Mouse (Mus musculus): ENCODE results near the gene Tjp1. TPM values are rescaled to one million over a fixed set of nuclear protein-coding genes. Genes with fewer than 3 reads are reported as not detected.

Gene Tjp1
- total RNA-seq, 1 experiment = 39.3 TPM

DNA sequence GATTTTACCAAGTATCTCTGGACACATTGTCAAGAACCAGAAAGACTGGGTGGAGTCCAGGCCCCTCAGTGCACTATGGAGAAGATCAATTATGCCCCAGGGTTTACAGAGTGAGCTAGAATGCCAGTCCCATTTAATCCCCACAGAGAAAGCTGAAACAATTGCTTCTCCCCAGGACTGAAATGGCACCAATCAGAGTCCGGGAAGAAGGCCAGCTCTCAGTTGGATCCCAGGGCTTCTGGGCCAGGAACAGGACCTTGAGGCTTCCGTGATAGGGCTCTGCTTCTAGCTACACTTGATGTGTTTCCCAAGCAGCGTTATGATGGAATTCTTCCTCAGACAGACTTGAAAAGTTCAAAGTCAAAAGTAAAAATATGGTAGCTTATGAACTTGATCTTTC lies 18.2 kb downstream of the Tjp1 start:
- in situ Hi-C loops (cut with MboI; ENCODE audit: low sequenced_read_pairs in 2 of 2, unreplicated experiment in 2 of 2) = loop anchor here in 1 of 2 experiments (25.0 kb wide), 1 partner anchor 172 kb away; no protein-coding TSS in a partner anchor
- Histone ChIP-seq H3K4me1 (ENCODE audit: control insufficient read depth in 2 of 2, insufficient read depth in 2 of 2, low read length in 2 of 2, poor library complexity in 1 of 2) (no peaks in the 10 kb centered on the region), H3K36me3 (ENCODE audit: control insufficient read depth, insufficient read depth, low read length, poor library complexity, severe bottlenecking) (no peaks in the 10 kb centered on the region), H3K27ac (ENCODE audit: insufficient read depth, low read depth, low read length, poor library complexity, severe bottlenecking) (no peak overlapping the region), H3K4me3 (ENCODE audit: insufficient read depth in 1 of 2, low read depth in 1 of 2, low read length in 2 of 2, poor library complexity in 1 of 2, severe bottlenecking in 1 of 2) (no peak overlapping the region), H3K9ac (ENCODE audit: insufficient read depth, low read depth, low read length, poor library complexity, severe bottlenecking) (no peak overlapping the region), H3K9me3 (ENCODE audit: control insufficient read depth, insufficient read depth, low read depth, low read length) (no peaks in the 10 kb centered on the region)
- DNase-seq (ENCODE audit: low read depth, low spot score) = no peak
- TF ChIP-seq HCFC1 (IDR thresholded peaks at IDR 0.05; ENCODE audit: borderline replicate concordance, insufficient read depth, low read length) (no peak), MAFK (IDR thresholded peaks at IDR 0.05; ENCODE audit: insufficient read depth, low read depth, low read length) (no peak), ZC3H11A (IDR thresholded peaks at IDR 0.05; ENCODE audit: borderline replicate concordance, low read depth, low read length) (no peak), ZNF384 (IDR thresholded peaks at IDR 0.05; ENCODE audit: low read depth, low read length) (no peak)

DNA sequence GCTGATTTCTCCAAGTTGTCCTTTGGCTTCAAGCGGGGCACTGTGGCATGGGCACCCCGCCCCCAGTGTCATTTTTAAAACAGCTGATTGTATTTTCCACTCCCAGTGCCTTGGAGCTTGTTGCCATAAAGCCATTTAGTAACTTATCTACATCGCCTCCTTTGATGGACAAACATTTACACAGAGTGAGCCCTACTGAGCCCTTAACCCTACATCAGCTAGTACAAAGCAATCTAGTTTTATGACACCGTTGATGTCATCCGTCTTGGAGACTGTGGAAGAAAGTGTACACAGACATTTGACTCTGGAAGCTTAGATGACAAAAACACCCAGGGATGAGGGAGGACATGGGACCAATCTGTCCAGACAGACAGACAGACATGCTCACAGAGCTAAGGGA lies 20.2 kb downstream of the Tjp1 start:
- no peak for TF ChIP-seq HCFC1 (IDR thresholded peaks at IDR 0.05; ENCODE audit: borderline replicate concordance, insufficient read depth, low read length)
- TF ChIP-seq ZC3H11A (IDR thresholded peaks at IDR 0.05; ENCODE audit: borderline replicate concordance, low read depth, low read length) = no peak
- no peak for TF ChIP-seq MAFK (IDR thresholded peaks at IDR 0.05; ENCODE audit: insufficient read depth, low read depth, low read length)
- no peak for TF ChIP-seq ZNF384 (IDR thresholded peaks at IDR 0.05; ENCODE audit: low read depth, low read length)
- no peak for TF ChIP-seq CHD2 (IDR thresholded peaks at IDR 0.05; ENCODE audit: low read depth, low read length)
- in situ Hi-C loops (cut with MboI; ENCODE audit: low sequenced_read_pairs in 2 of 2, unreplicated experiment in 2 of 2) = loop anchor here in 1 of 2 experiments (25.0 kb wide), 1 partner anchor 170 kb away; no protein-coding TSS in a partner anchor
- H3K9me3 ChIP-seq (ENCODE audit: control insufficient read depth, insufficient read depth, low read depth, low read length) = no peaks in the 10 kb centered on the region
- no peaks in the 10 kb centered on the region for H3K36me3 ChIP-seq (ENCODE audit: control insufficient read depth, insufficient read depth, low read length, poor library complexity, severe bottlenecking)
- DNase-seq (ENCODE audit: low read depth, low spot score) = no peak
- H3K27ac ChIP-seq (ENCODE audit: insufficient read depth, low read depth, low read length, poor library complexity, severe bottlenecking) = no peak overlapping the region
- H3K4me3 ChIP-seq (ENCODE audit: insufficient read depth in 1 of 2, low read depth in 1 of 2, low read length in 2 of 2, poor library complexity in 1 of 2, severe bottlenecking in 1 of 2) = no peak overlapping the region
- no peak overlapping the region for H3K9ac ChIP-seq (ENCODE audit: insufficient read depth, low read depth, low read length, poor library complexity, severe bottlenecking)
- H3K4me1 ChIP-seq (ENCODE audit: control insufficient read depth in 2 of 2, insufficient read depth in 2 of 2, low read length in 2 of 2, poor library complexity in 1 of 2) = no peaks in the 10 kb centered on the region

DNA sequence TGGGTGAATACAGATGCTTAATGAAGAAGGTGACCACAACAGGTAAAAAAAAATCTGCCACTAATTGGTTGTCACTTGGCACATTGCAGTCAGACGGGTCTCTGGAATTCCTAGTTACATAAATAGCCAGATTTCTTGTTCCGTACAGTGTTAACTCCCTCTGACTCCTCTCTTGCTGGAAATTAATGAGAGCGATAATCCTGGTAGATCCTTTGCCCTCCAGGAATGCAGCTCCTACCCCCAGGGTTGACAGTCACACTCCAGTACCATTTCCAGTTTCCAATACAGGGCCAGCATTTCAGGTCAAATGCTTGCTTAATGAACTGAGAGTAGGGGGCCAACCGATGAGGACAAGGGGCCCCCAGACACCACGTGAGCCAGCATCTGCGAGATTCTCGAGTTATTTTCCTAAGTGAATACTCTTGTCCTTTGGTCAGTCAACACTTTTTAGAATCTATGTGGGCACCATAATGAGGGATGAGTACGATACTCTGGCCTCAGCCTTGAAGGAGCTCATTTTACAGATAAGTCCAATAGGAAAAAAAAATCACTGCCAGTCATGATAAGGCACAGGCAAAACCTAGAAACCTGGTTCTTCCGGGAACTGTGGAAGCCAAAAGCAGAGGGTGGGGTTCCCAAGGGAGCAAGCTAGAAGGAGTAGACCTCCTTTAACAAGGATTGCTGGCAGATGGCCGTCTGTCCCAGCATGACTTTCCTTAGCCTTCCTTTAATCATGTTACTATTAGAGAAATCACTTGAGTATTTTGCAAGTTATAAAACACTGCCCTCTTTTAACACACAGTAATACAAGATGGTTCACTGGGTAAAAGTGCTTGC lies 24.9 kb downstream of the Tjp1 start:
- no peak overlapping the region for H3K9ac ChIP-seq (ENCODE audit: insufficient read depth, low read depth, low read length, poor library complexity, severe bottlenecking)
- H3K9me3 ChIP-seq (ENCODE audit: control insufficient read depth, insufficient read depth, low read depth, low read length) = no peaks in the 10 kb centered on the region
- in situ Hi-C loops (cut with MboI; ENCODE audit: low sequenced_read_pairs in 2 of 2, unreplicated experiment in 2 of 2) = loop anchor here in 1 of 2 experiments (25.0 kb wide), 1 partner anchor 165 kb away; no protein-coding TSS in a partner anchor
- H3K4me3 ChIP-seq (ENCODE audit: insufficient read depth in 1 of 2, low read depth in 1 of 2, low read length in 2 of 2, poor library complexity in 1 of 2, severe bottlenecking in 1 of 2) = no peak overlapping the region
- no peaks in the 10 kb centered on the region for H3K36me3 ChIP-seq (ENCODE audit: control insufficient read depth, insufficient read depth, low read length, poor library complexity, severe bottlenecking)
- DNase-seq (ENCODE audit: low read depth, low spot score) = no peak
- no peak overlapping the region for H3K27ac ChIP-seq (ENCODE audit: insufficient read depth, low read depth, low read length, poor library complexity, severe bottlenecking)
- TF ChIP-seq HCFC1 (IDR thresholded peaks at IDR 0.05; ENCODE audit: borderline replicate concordance, insufficient read depth, low read length) = no peak
- TF ChIP-seq ZC3H11A (IDR thresholded peaks at IDR 0.05; ENCODE audit: borderline replicate concordance, low read depth, low read length) = no peak
- no peak for TF ChIP-seq CHD2 (IDR thresholded peaks at IDR 0.05; ENCODE audit: low read depth, low read length)
- no peak for TF ChIP-seq MAFK (IDR thresholded peaks at IDR 0.05; ENCODE audit: insufficient read depth, low read depth, low read length)
- TF ChIP-seq ZNF384 (IDR thresholded peaks at IDR 0.05; ENCODE audit: low read depth, low read length) = no peak
- no peaks in the 10 kb centered on the region for H3K4me1 ChIP-seq (ENCODE audit: control insufficient read depth in 2 of 2, insufficient read depth in 2 of 2, low read length in 2 of 2, poor library complexity in 1 of 2)

DNA sequence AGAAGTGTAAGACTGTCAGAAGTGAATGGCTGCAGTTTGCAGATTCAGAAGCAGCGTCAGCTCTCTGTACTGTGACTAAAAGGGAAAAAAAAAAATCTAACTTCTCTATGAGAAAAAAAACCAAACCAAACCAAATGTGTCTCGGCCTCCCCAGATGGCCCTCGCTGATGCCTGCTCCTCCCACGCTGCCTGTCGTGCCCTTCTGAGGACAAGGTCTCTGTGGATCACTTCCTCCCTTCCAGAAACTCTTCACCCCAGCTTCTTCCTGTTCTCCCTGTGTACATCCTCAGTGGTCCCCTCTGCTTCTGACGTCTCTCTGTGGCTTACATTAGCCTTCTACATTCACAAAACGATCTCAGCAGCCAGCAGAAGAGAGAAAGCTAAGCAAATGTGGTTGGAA lies 26.8 kb downstream of the Tjp1 start:
- Histone ChIP-seq H3K4me3 (ENCODE audit: insufficient read depth in 1 of 2, low read depth in 1 of 2, low read length in 2 of 2, poor library complexity in 1 of 2, severe bottlenecking in 1 of 2) (no peak overlapping the region), H3K27ac (ENCODE audit: insufficient read depth, low read depth, low read length, poor library complexity, severe bottlenecking) (no peak overlapping the region), H3K4me1 (ENCODE audit: control insufficient read depth in 2 of 2, insufficient read depth in 2 of 2, low read length in 2 of 2, poor library complexity in 1 of 2) (no peaks in the 10 kb centered on the region), H3K9me3 (ENCODE audit: control insufficient read depth, insufficient read depth, low read depth, low read length) (no peaks in the 10 kb centered on the region), H3K9ac (ENCODE audit: insufficient read depth, low read depth, low read length, poor library complexity, severe bottlenecking) (no peak overlapping the region), H3K36me3 (ENCODE audit: control insufficient read depth, insufficient read depth, low read length, poor library complexity, severe bottlenecking) (no peaks in the 10 kb centered on the region)
- in situ Hi-C loops (cut with MboI; ENCODE audit: low sequenced_read_pairs in 2 of 2, unreplicated experiment in 2 of 2) = loop anchor here in 1 of 2 experiments (25.0 kb wide), 1 partner anchor 163 kb away; no protein-coding TSS in a partner anchor
- no peak for DNase-seq (ENCODE audit: low read depth, low spot score)
- TF ChIP-seq MAFK (IDR thresholded peaks at IDR 0.05; ENCODE audit: insufficient read depth, low read depth, low read length) = no peak
- no peak for TF ChIP-seq HCFC1 (IDR thresholded peaks at IDR 0.05; ENCODE audit: borderline replicate concordance, insufficient read depth, low read length)
- no peak for TF ChIP-seq ZC3H11A (IDR thresholded peaks at IDR 0.05; ENCODE audit: borderline replicate concordance, low read depth, low read length)
- no peak for TF ChIP-seq CHD2 (IDR thresholded peaks at IDR 0.05; ENCODE audit: low read depth, low read length)
- no peak for TF ChIP-seq ZNF384 (IDR thresholded peaks at IDR 0.05; ENCODE audit: low read depth, low read length)

All from ES-E14 (cell line).